Mouse (Mus musculus): Measurements from ENCODE around the gene Reep6. TPM values are rescaled to one million over a fixed set of nuclear protein-coding genes. Genes with fewer than 3 reads are reported as not detected.

The Reep6 gene
- polyA plus RNA-seq, 1 experiment from 2014 or later: 6.6 TPM

Small RNAs within 50 kb of the gene (microRNA-seq; reads per million reads assigned to microRNA genes)
- not detected for gene Gm22721

Other genes starting within 250 kb of the Reep6 start
- gene Sbno2, start 224.4 kb upstream of the Reep6 start, polyA plus RNA-seq (2016; fragmentation: Nextera tagmentation; extraction: Ambion mirVana): 16.2 and 18.2 TPM in 2 replicates
- 16.1 and 17.5 TPM in 2 replicates for gene Stk11, start 214.2 kb upstream of the Reep6 start, polyA plus RNA-seq (2016; fragmentation: Nextera tagmentation; extraction: Ambion mirVana)
- 491 and 493 TPM in 2 replicates for gene Atp5d, start 191.3 kb upstream of the Reep6 start, polyA plus RNA-seq (2016; fragmentation: Nextera tagmentation; extraction: Ambion mirVana)
- 4.9 and 8.5 TPM in 2 replicates for gene Cbarp, start 189.1 kb upstream of the Reep6 start, polyA plus RNA-seq (2016; fragmentation: Nextera tagmentation; extraction: Ambion mirVana)
- 22.2 TPM in 2 replicates for gene Midn, start 181.7 kb upstream of the Reep6 start, polyA plus RNA-seq (2016; fragmentation: Nextera tagmentation; extraction: Ambion mirVana)
- gene Cirbp, start 164.0 kb upstream of the Reep6 start, polyA plus RNA-seq (2016; fragmentation: Nextera tagmentation; extraction: Ambion mirVana): 93.2 and 110 TPM in 2 replicates
- 10.8 and 12.0 TPM in 2 replicates for gene 1600002K03Rik, start 157.0 kb upstream of the Reep6 start, polyA plus RNA-seq (2016; fragmentation: Nextera tagmentation; extraction: Ambion mirVana)
- gene Efna2, start 150.5 kb upstream of the Reep6 start, polyA plus RNA-seq (2016; fragmentation: Nextera tagmentation; extraction: Ambion mirVana): 45.2 and 50.1 TPM in 2 replicates
- gene Mum1, start 103.5 kb upstream of the Reep6 start, polyA plus RNA-seq (2016; fragmentation: Nextera tagmentation; extraction: Ambion mirVana): 95.9 and 98.1 TPM in 2 replicates
- 303 and 309 TPM in 2 replicates for gene Ndufs7, start 80.8 kb upstream of the Reep6 start, polyA plus RNA-seq (2016; fragmentation: Nextera tagmentation; extraction: Ambion mirVana)
- gene Gamt, start 68.9 kb upstream of the Reep6 start, polyA plus RNA-seq (2016; fragmentation: Nextera tagmentation; extraction: Ambion mirVana): 24.4 and 25.0 TPM in 2 replicates
- 56.2 and 58.5 TPM in 2 replicates for gene Dazap1, start 68.5 kb upstream of the Reep6 start, polyA plus RNA-seq (2016; fragmentation: Nextera tagmentation; extraction: Ambion mirVana)
- gene Rps15, start 37.5 kb upstream of the Reep6 start, polyA plus RNA-seq (2016; fragmentation: Nextera tagmentation; extraction: Ambion mirVana): 1,079 and 1,119 TPM in 2 replicates
- 11.8 and 12.6 TPM in 2 replicates for gene Apc2, start 34.0 kb upstream of the Reep6 start, polyA plus RNA-seq (2016; fragmentation: Nextera tagmentation; extraction: Ambion mirVana)
- gene 2310011J03Rik, start 9.4 kb upstream of the Reep6 start, polyA plus RNA-seq (2016; fragmentation: Nextera tagmentation; extraction: Ambion mirVana): 53.7 and 56.2 TPM in 2 replicates
- 5.0 and 5.5 TPM in 2 replicates for gene Pcsk4, start 455 bp upstream of the Reep6 start, polyA plus RNA-seq (2016; fragmentation: Nextera tagmentation; extraction: Ambion mirVana)
- gene Adamtsl5, start 18.5 kb downstream of the Reep6 start, polyA plus RNA-seq (2016; fragmentation: Nextera tagmentation; extraction: Ambion mirVana): 0.65 and 0.88 TPM in 2 replicates
- gene Plk5, start 26.5 kb downstream of the Reep6 start, polyA plus RNA-seq (2016; fragmentation: Nextera tagmentation; extraction: Ambion mirVana): 0.37 and 0.43 TPM in 2 replicates
- 6.4 and 7.1 TPM in 2 replicates for gene Mex3d, start 57.7 kb downstream of the Reep6 start, polyA plus RNA-seq (2016; fragmentation: Nextera tagmentation; extraction: Ambion mirVana)
- gene Mbd3, start 69.6 kb downstream of the Reep6 start, polyA plus RNA-seq (2016; fragmentation: Nextera tagmentation; extraction: Ambion mirVana): 371 and 377 TPM in 2 replicates
- gene Uqcr11, start 76.9 kb downstream of the Reep6 start, polyA plus RNA-seq (2016; fragmentation: Nextera tagmentation; extraction: Ambion mirVana): 615 and 629 TPM in 2 replicates
- 225 and 235 TPM in 2 replicates for gene Tcf3, start 103.7 kb downstream of the Reep6 start, polyA plus RNA-seq (2016; fragmentation: Nextera tagmentation; extraction: Ambion mirVana)
- 0.17 and 0.58 TPM in 2 replicates for gene Onecut3, start 164.9 kb downstream of the Reep6 start, polyA plus RNA-seq (2016; fragmentation: Nextera tagmentation; extraction: Ambion mirVana)
- gene Atp8b3, start 209.2 kb downstream of the Reep6 start, polyA plus RNA-seq (2016; fragmentation: Nextera tagmentation; extraction: Ambion mirVana): 0.51 and 0.75 TPM in 2 replicates
- 34.7 and 35.0 TPM in 2 replicates for gene Rexo1, start 231.6 kb downstream of the Reep6 start, polyA plus RNA-seq (2016; fragmentation: Nextera tagmentation; extraction: Ambion mirVana)
- 8.5 TPM in 2 replicates for gene Klf16, start 247.4 kb downstream of the Reep6 start, polyA plus RNA-seq (2016; fragmentation: Nextera tagmentation; extraction: Ambion mirVana)

All from embryonic facial prominence, embryonic 10.5 days (tissue).